Mouse (Mus musculus) ovary, adult 18-20 months (tissue): ENCODE data around the gene Cnot1.
A peak's percentile ranks its signal among the peaks of the same experiment; 100 is the strongest.

Experiments used
- DNase-seq: peaks from one replicate; pipeline ENCODE4 v3.0.0; 2022; ENCODE audit warnings: low spot score, mixed read lengths

Cnot1 gene

GRCm38 (mm10) chr8:95727625-95728024 is 79.6 kb downstream of the Cnot1 start:
- no peak for DNase-seq

- no peak for DNase-seq
Measured at GRCm38 (mm10) chr8:95716546-95717335, 90.5 kb downstream of the Cnot1 start.

GRCm38 (mm10) chr8:95715676-95716531 is 91.4 kb downstream of the Cnot1 start, which contains the start of gene Setd6:
TSS of gene Setd6 (plus strand) at chr8:95715881.
- DNase-seq, result peak; percentile 77

GRCm38 (mm10) chr8:95714837-95715413 is 92.3 kb downstream of the Cnot1 start:
- DNase-seq, result no peak

GRCm38 (mm10) chr8:95714367-95714766 is 92.9 kb downstream of the Cnot1 start:
- DNase-seq, result no peak

GRCm38 (mm10) chr8:95713100-95714010 is 93.9 kb downstream of the Cnot1 start:
- no peak for DNase-seq

- no peak for DNase-seq
Measured at GRCm38 (mm10) chr8:95712395-95712794, 94.9 kb downstream of the Cnot1 start.

GRCm38 (mm10) chr8:95711029-95711428 is 96.2 kb downstream of the Cnot1 start:
- no peak for DNase-seq

- DNase-seq, result no peak
Measured at GRCm38 (mm10) chr8:95709579-95709978, 97.7 kb downstream of the Cnot1 start.

GRCm38 (mm10) chr8:95704538-95704937 is 102.7 kb downstream of the Cnot1 start:
- DNase-seq, result no peak

GRCm38 (mm10) chr8:95703461-95704260 is 103.6 kb downstream of the Cnot1 start:
- no peak for DNase-seq

- peak; percentile 75 for DNase-seq
Measured at GRCm38 (mm10) chr8:95702480-95703446, 104.5 kb downstream of the Cnot1 start.

GRCm38 (mm10) chr8:95701809-95702208 is 105.5 kb downstream of the Cnot1 start:
- DNase-seq, result no peak

GRCm38 (mm10) chr8:95700282-95700681 is 107.0 kb downstream of the Cnot1 start:
- no peak for DNase-seq

- DNase-seq, result no peak
Measured at GRCm38 (mm10) chr8:95698179-95698578, 109.1 kb downstream of the Cnot1 start.

GRCm38 (mm10) chr8:95697128-95697527 is 110.1 kb downstream of the Cnot1 start:
- peak; percentile 45 for DNase-seq

GRCm38 (mm10) chr8:95696661-95697060 is 110.6 kb downstream of the Cnot1 start:
- no peak for DNase-seq

- DNase-seq, result no peak
Measured at GRCm38 (mm10) chr8:95694631-95695030, 112.6 kb downstream of the Cnot1 start.

GRCm38 (mm10) chr8:95690929-95691541 is 116.2 kb downstream of the Cnot1 start:
- no peak for DNase-seq
